Mouse (Mus musculus): ENCODE results near the gene Krtap5-1.

DNA sequence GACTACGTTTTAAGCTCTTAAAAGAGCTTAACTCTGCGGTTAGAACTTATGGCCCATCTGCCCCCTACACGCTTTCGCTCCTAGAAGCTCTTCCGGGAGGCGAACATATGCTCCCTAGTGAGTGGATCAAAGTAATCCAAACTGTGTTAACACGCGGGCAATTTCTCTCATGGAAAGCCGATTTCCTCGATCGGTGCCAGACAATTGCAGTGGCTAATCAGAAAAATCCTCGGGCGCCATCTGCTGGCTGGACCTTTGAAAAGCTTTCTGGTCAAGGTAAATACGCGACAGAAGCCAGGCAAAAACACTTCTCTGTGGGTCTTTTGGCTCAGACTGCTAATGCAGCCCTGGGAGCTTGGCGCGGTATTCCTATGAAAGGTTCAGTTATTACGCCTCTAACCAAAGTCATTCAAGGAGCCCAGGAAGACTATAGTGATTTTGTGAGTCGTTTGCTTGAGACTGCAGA, 12.3 kb downstream of the Krtap5-1 start:
- TF ChIP-seq CTCF (IDR thresholded peaks at IDR 0.05; ENCODE audit: borderline replicate concordance, insufficient read depth, low read length) (no peak), POLR2A (IDR thresholded peaks at IDR 0.05; ENCODE audit: low read depth, low read length) (peak; percentile 40; the same call in 1 of the 2 replicates)

Measured in embryonic fibroblast, embryonic 13.5 days (primary cell).